21 mouse cellular contexts compared by ENCODE assay signal in genomic region chr10:17836275-17836674, GRCm38 (mm10). TPM values are rescaled to one million over a fixed set of nuclear protein-coding genes. Genes with fewer than 3 reads are reported as not detected.
DNase-seq lines count a peak whose midpoint lies in the region; TF ChIP-seq lines count a peak whose summit lies in the region.
"Had no signal": no experiment of that assay in that cellular context is flagged by ENCODE, and none has a peak within 500 bp of the region (broad histone marks: within the 10 kb centered on the region; RNA-seq: fewer than 3 reads in every experiment).

No protein-coding gene starts in this region.

- TF ChIP-seq CTCF in gastrocnemius, adult 2 months (IDR thresholded peaks at IDR 0.05): no peak

- H3K27ac ChIP-seq in gastrocnemius, adult 2 months: peak overlapping the region; percentile 80; the same call in 1 of the 2 replicates
- 0 out of 2 replicates have a peak overlapping the region, but pooled peaks have one; percentile 58 for H3K27ac ChIP-seq in brown adipose tissue, adult 24 weeks (replicated peaks; ENCODE audit: low read depth, low read length)
- H3K27ac ChIP-seq: embryonic facial prominence, embryonic 13.5 days; embryonic facial prominence, embryonic 15.5 days; forebrain, embryonic 10.5 days; forebrain, embryonic 12.5 days had no signal

- no peak for DNase-seq in gastrocnemius, adult 2 months
- DNase-seq in gastrocnemius, adult 8-10 months (ENCODE audit: low spot score in 2 of 2): no peak
- peak; percentile 36 for DNase-seq in brain, adult 2 months (ENCODE audit: low read depth, low spot score)
- no peak for DNase-seq in right cerebral cortex, postnatal 36 days (ENCODE audit: low spot score in 2 of 2)
- DNase-seq: adrenal gland, adult 2 months; adrenal gland, postnatal 10 days; adrenal gland, postnatal 25 days; cerebellum, adult 11 months; cerebellum, adult 18-20 months; cerebellum, adult 8-10 months; cerebellum, adult 9-11 months; cerebellum, postnatal 14 days; cerebellum, postnatal 36 days; embryo, embryonic 11 days had no signal

- no peak overlapping the region for H3K4me3 ChIP-seq in gastrocnemius, adult 2 months
- H3K4me3 ChIP-seq in brown adipose tissue, adult 24 weeks (ENCODE audit: insufficient read depth, low read depth, low read length): no peak overlapping the region
- H3K4me3 ChIP-seq: embryonic facial prominence, embryonic 13.5 days; embryonic facial prominence, embryonic 15.5 days; erythroblast, embryonic 14.5 days; forebrain, embryonic 10.5 days; forebrain, embryonic 12.5 days had no signal

- intact Hi-C loops in gastrocnemius, adult 2 months (cut with DNase I): no loop called here

- H3K4me1 ChIP-seq in brown adipose tissue, adult 24 weeks (ENCODE audit: control insufficient read depth, insufficient read depth, insufficient read length, low read length): peaks cover 4% of the 10 kb centered on the region; the same call in 1 of the 2 replicates
- H3K4me1 ChIP-seq: embryonic facial prominence, embryonic 13.5 days; embryonic facial prominence, embryonic 15.5 days had no signal

RNA-seq across cellular contexts. Expression of gene Txlnb, which starts 40.2 kb away (rescaled TPM):
- total RNA-seq in gastrocnemius, adult 2 months (2021): 100 to 1,000 TPM; 399 to 405 TPM
- total RNA-seq in gastrocnemius, adult 8-10 months (2022): 100 to 1,000 TPM; 374 to 407 (median 392) TPM
- 12.1 and 13.1 TPM in 2 replicates for polyA plus RNA-seq in brown adipose tissue, adult 24 weeks (2012; ENCODE audit: insufficient read depth, insufficient read length, missing spikeins)
- total RNA-seq: MEL had no signal
